Comparison of ENCODE assay signal across 8 mouse cellular contexts in the genomic region with DNA sequence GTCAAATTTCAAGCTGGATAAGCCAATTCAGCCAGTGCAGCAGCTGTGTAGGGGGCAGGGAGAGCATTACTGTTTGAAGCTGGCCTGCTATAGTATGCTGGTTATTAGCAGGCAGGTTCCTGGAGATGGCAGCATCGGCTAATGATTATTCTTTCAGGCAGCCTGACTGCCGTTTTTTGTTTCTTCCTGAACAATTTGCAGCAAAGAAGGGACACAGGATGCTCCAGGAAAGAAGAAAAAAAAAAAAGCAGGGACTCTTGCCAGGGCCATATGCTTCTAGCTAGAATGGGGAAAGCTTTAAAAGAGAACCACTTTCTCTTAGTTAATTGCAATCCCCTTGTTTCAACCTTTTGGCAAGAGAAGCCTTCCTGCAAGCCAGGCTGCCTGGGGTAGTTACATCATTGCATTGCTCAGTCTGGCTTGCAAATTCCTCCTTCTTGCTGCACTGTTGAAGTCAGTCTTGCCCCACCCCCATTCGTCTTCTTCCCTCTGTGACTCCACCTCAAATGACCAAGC.
DNase-seq lines count a peak whose midpoint lies in the region; ATAC-seq lines count a peak whose summit lies in the region.

No protein-coding gene starts in this region.

- H3K27me3 ChIP-seq in forebrain, embryonic 12.5 days: no peaks in the 10 kb centered on the region
- H3K27me3 ChIP-seq in hindbrain, embryonic 10.5 days (ENCODE audit: insufficient read depth, poor library complexity, severe bottlenecking): no peaks in the 10 kb centered on the region
- no peaks in the 10 kb centered on the region for H3K27me3 ChIP-seq in limb, embryonic 13.5 days

- H3K9me3 ChIP-seq in forebrain, embryonic 12.5 days: no peaks in the 10 kb centered on the region
- no peaks in the 10 kb centered on the region for H3K9me3 ChIP-seq in hindbrain, embryonic 10.5 days
- no peaks in the 10 kb centered on the region for H3K9me3 ChIP-seq in limb, embryonic 13.5 days

- H3K9ac ChIP-seq in forebrain, embryonic 12.5 days: no peak overlapping the region
- H3K9ac ChIP-seq in limb, embryonic 13.5 days: no peak overlapping the region

- DNase-seq in adrenal gland, adult 8-10 months: peak; percentile 1
- DNase-seq in adrenal gland, adult (ENCODE audit: inconsistent age in 2 of 2, low spot score in 1 of 2): no peak
- DNase-seq in hindbrain, embryonic 10.5 days (ENCODE audit: low spot score): peak; percentile 37
- DNase-seq in right cerebral cortex, postnatal 25 days: peak; percentile 5
- no peak for DNase-seq in kidney, adult 18-20 months

- peak; percentile 89 for ATAC-seq in cerebellum, adult (ENCODE audit: insufficient number of reproducible peaks, low FRiP score, low TSS enrichment)
- peak; percentile 91 for ATAC-seq in forebrain, embryonic 12.5 days (ENCODE audit: low FRiP score)
- ATAC-seq in limb, embryonic 13.5 days (ENCODE audit: low FRiP score, low read depth): peak; percentile 86

- WGBS in forebrain, embryonic 12.5 days: 20% methylated on average over 3 of the region's 3 CpGs
- 19% methylated on average over 3 of the region's 3 CpGs for WGBS in hindbrain, embryonic 10.5 days
- 28% methylated on average over 3 of the region's 3 CpGs for WGBS in limb, embryonic 13.5 days

- H3K36me3 ChIP-seq in forebrain, embryonic 12.5 days (replicated peaks): no peaks in the 10 kb centered on the region
- no peaks in the 10 kb centered on the region for H3K36me3 ChIP-seq in hindbrain, embryonic 10.5 days
- no peaks in the 10 kb centered on the region for H3K36me3 ChIP-seq in limb, embryonic 13.5 days

- H3K4me1 ChIP-seq in forebrain, embryonic 12.5 days: peaks cover 2% of the 10 kb centered on the region; the same call in 1 of the 2 replicates
- no peaks in the 10 kb centered on the region for H3K4me1 ChIP-seq in hindbrain, embryonic 10.5 days (replicated peaks)
- no peaks in the 10 kb centered on the region for H3K4me1 ChIP-seq in limb, embryonic 13.5 days

- H3K27ac ChIP-seq in forebrain, embryonic 12.5 days: peak overlapping the region; percentile 47; the same call in 1 of the 2 replicates
- H3K27ac ChIP-seq in hindbrain, embryonic 10.5 days: no peak overlapping the region; the same call in 1 of the 2 replicates
- H3K27ac ChIP-seq in limb, embryonic 13.5 days: no peak overlapping the region

- H3K4me2 ChIP-seq in forebrain, embryonic 12.5 days: no peak overlapping the region
- 0 out of 2 replicates have a peak overlapping the region, but pooled peaks have one; percentile 7 for H3K4me2 ChIP-seq in limb, embryonic 13.5 days (replicated peaks)

- H3K4me3 ChIP-seq in forebrain, embryonic 12.5 days (replicated peaks): no peak overlapping the region
- no peak overlapping the region for H3K4me3 ChIP-seq in hindbrain, embryonic 10.5 days
- H3K4me3 ChIP-seq in limb, embryonic 13.5 days: no peak overlapping the region

Comparison
In these comparisons a context has a peak if more than half of its experiments do, and no peak if none do; other contexts are left out.
1. DNase-seq: peak in adrenal gland, adult 8-10 months (single experiment), hindbrain, embryonic 10.5 days (single experiment) and right cerebral cortex, postnatal 25 days (single experiment); none in adrenal gland, adult (0 of 2) and kidney, adult 18-20 months (single experiment).
2. Peak in every context shown above with its lines, with median percentiles within 50 percentile points of each other: ATAC-seq.